Mouse (Mus musculus): ENCODE data around the gene Rps6ka5. TPM values are rescaled to one million over a fixed set of nuclear protein-coding genes. Genes with fewer than 3 reads are reported as not detected.

Rps6ka5 gene
- total RNA-seq, 2 experiments from 2014 or later, result 17.1 to 17.6 TPM

DNA sequence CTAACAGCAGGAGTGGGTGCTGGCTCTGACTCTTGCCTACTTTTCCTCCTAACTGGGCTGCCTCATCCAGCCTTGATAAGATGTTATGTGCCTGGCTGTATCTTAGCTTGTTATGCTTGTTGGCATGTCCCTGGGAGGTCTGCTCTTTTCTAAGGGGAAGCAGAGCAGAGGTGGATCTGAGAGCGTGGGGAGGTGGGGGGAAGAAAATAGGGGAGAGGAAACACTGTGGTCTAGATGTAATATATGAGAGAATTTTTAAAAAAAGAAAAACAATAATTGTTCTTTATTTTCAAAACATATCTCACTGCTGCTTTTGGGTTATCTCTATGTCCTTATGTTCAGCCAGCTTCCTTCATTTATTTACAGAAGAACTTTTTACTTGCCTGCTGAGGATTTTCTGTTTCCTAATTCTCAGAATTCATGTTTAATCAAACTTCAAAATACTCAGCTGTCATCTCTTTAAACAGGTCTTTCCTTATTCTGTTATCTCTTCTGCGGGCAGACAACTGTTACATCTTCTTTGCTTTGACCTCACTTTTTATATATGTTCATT, 56.1 kb downstream of the Rps6ka5 start:
- no peak for DNase-seq (ENCODE audit: low spot score in 2 of 2)

DNA sequence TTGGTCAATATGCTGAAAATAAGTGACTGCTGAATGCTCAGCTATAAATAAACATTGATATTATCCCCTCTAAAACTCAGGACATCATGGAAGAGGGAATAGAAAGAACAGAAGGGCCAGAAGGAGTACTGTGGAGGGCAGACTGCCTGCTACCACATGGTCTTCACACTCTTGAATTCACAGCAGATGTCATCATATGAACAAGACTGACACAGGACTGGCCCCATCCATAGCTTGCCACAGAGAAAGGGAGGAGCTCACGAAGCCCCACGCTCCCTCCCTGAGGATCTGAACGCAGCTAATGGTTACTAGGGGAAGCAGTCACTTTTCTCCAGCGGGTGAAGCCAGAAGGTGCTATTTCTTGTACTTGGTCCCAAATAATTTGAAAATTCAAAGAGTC, 61.5 kb downstream of the Rps6ka5 start:
- DNase-seq (ENCODE audit: low spot score in 2 of 2), result peak in 1 of 2 experiments; percentile 4

DNA sequence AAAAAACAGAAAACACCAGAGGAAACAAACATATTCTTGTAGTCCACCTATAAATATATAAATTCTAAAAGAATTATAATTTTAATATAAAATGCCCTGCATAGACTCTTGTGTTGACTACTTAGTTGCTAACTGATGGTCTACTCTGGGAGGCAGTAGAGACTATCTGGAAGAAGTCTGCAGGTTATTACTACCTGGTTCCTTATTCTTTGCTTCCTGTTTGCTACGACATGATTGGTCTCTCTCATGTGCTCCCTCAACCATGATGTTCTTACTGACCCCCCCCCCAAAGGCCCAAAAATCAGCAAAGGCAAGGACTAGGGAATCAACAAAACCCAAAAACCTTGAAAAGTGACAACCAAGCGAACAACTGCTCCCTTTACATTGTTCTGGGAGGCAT, 66.7 kb downstream of the Rps6ka5 start:
- no peak for DNase-seq (ENCODE audit: low spot score in 2 of 2)

DNA sequence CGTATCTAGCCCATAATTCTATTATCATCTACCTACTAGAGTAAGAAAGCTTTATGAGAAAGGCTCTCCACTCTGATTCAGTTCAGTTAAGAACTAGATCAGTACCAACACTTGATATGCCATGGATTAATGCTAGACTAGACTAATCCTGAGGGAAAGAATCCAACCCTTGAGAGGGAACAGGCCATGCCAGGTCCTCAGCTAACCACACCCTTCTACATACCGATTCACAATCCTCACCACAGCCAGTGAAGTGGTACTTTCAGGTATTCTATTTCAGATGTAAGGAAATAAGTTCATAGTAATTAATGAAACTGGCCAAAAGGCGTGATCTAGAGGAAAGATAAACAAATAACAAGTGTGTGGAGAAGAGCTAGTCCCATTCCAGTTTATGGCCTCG, 70.8 kb downstream of the Rps6ka5 start:
- DNase-seq (ENCODE audit: low spot score in 2 of 2), result no peak

DNA sequence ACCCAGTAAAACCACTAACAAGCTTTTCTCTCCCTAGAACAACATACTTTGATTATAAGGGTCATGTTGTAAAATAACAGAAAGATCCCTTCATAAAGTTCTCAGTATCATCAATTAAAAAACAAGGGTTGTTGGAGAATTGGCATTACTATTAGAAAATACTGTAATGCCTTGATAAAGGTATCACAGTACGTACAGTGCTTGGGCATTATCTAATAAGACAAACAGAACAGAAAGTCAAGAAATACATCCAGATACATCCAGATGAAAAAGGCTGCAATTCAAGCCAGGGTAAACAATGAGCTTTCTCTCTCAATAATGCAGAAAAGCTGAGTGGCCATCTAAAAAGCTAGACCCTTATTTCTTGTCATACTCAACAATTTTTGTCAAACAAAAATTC, 84.8 kb downstream of the Rps6ka5 start:
- DNase-seq (ENCODE audit: low spot score in 2 of 2), result no peak

DNA sequence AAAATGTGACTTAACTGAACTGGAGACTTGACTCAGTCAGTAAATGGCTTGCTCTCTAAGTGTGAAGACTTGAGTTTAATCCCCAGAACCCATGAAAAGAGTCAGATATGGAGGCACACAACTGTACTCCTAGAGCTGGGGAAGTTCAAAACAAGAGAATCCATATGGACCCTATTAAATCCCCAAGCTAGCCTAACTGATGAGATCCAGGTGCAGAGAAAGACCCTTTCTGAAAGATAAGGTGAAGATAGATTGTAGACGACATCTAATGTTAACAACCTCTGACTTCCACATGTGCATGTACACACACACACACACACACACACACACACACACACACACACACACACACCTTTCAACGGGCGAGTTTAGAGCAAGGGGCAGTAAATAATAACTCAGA, 86.1 kb downstream of the Rps6ka5 start:
- no peak for DNase-seq (ENCODE audit: low spot score in 2 of 2)

DNA sequence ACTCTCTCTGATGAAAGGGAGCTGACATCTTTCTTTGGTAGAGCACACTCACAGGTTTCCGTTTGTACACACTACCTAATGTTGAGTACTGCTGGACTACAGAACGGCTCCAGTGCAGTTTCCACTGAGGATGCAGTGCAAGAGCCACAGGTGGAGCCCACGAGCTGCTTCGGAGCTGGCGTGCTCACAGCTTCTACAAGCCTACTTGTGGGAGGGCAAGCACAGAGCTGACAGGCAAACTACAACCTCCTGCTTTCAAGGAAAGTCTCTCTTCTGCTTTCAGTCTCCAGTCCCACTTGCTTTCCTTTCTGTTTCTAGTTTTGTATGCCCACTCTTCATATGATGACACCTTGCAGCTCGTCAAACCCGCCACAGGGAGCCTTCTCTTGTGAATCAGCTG, 87.1 kb downstream of the Rps6ka5 start:
- peak; percentile 15 to 31 for DNase-seq (ENCODE audit: low spot score in 2 of 2)

DNA sequence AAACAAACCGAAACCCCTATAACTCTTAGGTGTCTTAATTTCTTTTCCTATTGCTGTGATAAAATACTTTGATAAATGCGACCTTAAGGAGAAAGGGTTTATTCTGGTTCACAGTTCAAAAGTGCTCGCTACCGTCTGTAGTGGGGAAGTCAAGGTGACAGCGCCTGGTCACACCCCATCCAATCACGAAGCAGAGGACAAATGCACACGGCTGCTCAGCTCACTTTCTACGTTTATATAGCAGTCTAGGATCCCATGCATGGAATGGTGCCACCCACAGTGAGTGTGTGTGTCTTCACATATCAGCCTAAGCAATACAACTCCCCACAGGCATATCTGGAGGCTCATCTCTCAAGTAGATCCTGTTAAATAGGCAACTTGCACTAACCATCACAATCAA, 88.9 kb downstream of the Rps6ka5 start:
- no peak for DNase-seq (ENCODE audit: low spot score in 2 of 2)

DNA sequence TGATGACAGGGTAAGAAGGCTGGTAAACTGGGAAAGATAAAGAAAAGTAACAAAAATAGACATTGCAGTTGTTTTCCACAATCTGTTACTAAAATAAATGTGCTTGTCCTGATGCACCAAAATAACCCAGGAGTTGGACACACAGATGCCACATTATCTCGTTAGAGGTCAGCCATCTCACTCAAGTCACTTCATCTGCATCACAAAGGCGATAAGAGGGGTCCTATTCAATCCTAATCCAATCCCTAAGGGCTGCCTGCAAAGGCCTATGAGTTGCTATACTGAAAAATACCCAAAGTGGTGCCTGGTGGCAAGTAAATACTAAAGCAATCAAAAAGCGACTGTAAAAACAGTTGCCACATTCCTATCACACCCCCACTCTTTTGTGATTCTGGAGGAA, 90.0 kb downstream of the Rps6ka5 start:
- DNase-seq (ENCODE audit: low spot score in 2 of 2), result no peak

DNA sequence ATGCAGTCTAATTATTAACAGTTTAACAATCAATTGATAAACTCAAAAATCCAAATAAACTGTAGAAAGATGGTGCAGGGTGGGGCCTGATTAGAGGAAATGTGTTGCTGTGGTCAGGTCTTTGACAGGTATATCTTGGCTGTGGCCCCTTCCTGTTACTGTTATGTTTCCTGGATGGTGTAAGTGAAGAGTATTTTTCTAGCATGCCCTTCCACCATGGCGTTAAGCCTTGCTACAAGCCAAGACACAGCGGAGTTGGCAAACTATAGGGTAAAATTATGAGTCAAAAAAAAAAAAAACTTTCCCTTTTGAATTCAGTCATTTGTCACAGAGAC, 90.5 kb downstream of the Rps6ka5 start:
- DNase-seq (ENCODE audit: low spot score in 2 of 2), result no peak

DNA sequence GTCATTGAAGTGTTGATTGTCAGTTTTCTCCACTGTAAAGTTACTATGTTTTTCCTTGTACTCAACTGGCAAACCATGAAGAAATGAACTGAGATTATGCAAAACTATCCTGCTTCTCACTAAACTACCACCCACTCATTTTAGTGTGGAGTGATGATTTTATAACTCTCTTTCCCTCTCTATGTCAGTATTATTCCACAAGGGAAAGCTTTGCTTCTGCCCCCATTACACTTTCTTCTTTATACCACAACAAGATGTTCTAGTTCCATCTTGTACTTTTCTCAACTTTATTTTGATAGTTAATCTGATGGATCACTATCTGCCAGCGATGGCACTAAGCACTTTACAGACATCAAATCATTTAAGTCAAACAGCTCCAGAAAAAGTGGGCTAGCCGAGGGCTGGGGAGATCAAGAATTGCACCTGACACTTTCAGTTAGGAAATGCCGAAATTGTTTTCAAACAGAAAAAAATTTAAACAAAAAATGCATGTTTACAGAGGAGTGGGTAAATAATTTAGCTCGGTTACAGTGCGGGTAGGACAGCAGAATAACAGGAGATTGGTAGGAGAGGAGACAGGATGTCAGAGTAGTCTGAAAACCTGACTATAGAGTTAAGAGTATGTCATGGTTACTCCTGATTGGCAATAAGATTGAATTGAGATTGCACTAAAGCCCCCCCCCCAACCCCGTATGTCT, 91.0 kb downstream of the Rps6ka5 start:
- DNase-seq (ENCODE audit: low spot score in 2 of 2), result no peak

DNA sequence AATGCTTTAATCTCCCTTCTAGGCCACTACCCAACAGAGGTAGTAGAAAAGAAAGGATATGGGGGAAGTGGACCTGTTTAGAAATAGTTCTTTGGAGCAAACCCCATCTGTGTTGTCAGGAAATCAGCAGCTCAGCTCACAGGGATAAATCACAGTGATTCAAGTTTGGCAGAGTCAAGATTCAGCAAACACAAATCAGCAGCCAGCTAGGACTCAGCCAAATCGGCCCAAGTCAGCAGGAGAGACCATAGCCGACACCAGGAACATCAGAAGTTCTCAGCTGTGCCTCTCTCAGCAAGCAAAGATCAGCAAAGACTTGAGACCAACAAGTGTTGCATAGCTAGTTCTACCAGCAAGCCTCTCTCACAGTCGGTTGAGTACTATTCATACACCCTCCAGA, 93.6 kb downstream of the Rps6ka5 start:
- no peak for DNase-seq (ENCODE audit: low spot score in 2 of 2)

DNA sequence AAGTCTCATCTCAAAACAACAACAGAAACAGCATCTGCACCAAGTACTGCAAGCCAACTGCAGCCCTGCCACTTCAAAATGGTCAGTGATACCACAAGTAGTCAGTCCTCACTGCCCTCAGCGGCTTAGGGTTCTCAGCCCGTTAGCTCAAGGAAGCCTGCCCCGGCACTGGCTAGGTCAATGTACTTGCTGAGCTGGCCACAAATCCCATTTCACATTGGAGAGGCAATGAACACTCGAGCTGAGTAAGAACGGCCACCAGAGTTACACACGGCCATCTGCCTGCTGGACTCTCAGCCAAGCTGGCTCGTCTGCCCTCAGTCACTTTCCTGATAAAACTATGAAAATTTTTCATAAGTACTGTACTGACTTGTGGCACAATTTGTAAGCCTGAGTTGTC, 95.5 kb downstream of the Rps6ka5 start:
- no peak for DNase-seq (ENCODE audit: low spot score in 2 of 2)

DNA sequence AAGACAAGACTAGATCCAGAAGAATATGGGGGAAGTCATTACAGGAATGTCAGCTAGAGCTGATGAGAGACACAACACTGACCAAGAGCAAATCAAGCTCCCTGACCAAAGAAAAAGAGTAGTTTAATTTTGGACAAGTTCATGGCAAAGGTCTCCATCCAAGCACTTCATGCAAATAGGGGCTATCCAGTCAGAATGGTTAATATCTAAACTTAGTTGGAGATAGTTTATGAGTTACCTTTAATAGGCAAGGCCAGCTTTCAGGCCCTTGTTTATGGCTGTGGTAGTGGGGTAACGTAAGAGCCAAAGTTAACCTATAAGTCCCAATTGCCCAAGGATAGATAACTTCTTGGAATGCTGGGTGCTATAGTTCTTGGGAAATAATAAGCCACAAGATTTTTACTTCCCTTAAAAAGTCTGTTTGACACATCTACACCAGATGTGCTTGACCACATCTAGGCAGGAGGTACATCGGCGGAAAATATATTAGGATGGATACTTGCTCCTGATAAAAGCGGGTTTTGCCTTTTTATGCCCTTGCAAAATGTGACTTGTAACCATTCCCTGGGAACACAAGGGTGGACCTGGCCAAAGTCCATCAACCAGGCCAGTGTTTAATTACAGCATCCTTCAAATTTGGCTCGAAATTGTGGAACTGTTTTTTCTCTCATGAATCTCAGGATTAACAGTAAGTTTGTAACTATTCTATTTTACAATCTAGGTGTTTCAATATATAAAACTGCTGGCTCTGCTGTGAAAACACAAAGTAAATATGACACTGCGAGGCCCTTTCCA, 97.5 kb downstream of the Rps6ka5 start:
- no peak for DNase-seq (ENCODE audit: low spot score in 2 of 2)

DNA sequence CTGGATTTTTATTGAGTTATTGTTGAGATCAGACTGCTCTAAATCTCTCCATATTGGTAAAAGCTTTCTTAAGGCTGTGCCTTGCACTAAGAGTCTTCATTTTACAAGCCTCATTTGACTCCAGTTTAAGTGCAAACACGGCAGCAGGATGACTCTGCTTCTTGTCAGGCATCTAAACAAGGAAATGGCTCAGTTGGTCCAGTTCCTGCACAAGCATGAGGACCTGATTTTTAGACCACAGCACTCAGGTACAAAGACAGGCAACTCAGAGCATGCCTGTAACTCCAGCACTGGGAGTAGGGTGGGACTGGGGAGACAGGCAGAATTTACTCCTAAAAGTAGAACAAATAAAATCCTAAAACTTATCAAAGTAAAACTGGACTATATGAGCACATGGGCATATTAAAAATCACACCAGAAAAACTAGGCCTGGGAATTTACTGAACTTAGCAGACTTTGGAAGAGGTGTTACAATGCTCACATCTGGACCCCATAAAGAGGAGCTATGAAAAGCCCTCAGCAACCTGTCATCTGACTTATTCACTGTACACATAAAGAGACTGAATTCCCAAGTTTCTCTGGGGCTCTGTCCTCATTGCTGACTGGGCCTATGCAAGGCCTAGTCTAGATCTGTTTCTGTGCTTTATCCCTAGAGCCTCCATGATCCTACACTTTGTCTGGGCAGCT, 99.6 kb downstream of the Rps6ka5 start:
- DNase-seq (ENCODE audit: low spot score in 2 of 2), result no peak

DNA sequence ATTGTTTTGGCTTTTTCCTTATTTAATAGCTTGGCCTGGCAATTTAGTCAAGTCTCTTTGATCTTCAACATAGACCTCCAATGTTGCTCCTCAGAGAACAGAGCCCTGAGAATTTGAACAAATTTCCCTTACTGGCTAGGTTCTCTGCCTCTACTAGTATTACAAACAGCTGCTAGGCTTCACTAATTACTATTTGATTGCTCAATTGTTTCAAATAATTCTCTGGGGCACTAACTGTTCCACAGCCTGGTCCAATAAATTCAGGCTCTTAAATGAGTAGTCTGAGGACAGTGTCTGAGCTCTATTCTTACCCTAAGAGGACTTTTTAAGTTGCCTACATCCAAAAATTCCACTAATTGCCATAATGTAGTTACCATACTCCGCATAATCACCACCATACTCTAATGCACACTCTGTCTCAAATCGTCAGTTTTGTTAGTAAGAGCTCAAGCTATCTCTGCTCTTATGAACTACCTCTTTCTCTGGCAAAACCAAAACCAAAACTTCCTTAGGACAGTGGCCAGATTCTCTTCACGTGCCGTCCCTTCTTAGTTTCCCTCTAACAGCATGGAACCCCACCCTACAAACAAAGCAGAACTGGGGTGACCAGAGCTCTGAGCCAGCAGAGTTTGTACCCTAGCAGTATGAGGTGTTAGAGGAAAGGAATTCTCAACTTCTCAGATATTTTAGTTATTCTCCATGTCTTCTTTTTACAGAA, 100.4 kb downstream of the Rps6ka5 start:
- no peak for DNase-seq (ENCODE audit: low spot score in 2 of 2)

DNA sequence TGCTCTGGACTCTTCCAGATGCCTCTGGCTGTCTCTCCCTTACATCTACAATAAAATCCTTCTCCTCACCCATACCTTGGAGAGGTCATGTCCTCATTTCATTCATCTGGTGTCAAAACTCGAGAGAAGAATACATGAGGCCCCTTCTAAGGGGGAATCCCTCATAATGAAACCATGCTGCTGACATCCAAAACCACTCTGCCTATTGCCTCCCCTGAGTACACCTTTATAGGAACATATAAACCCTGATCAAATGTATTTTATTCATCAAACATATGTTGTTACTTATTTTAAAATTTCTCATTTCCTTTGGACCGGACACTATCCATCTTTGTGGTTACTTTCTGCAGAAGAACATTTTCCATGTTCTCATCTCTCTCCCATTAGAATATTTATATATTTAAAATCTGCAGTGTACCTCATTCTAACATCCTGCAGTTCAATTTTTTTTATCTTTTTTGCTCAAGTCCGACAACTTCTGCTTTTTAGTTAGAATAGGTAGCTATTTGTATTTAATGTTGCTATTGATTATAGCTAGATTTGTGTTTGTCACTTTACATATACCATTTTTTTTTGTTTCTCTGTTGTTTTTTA, 101.8 kb downstream of the Rps6ka5 start:
- DNase-seq (ENCODE audit: low spot score in 2 of 2), result no peak

DNA sequence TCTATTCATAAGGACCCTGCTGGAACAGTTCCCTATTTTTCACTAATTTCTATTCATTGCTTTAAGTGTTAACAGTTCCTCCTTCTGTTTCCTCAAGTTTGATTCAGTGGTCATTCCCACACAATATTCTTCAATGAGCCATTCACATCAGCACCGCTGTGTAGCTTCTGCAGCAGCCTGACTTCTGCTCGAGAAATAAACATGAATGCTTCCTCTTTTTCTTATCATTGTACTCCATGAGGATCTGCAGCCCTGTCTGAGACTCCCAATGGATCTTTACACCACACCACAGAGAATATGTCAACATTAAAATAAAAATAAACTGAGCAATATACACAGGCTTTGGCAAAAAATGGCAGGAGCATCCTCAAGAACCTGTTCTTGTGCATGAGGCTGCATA, 111.5 kb downstream of the Rps6ka5 start:
- no peak for DNase-seq (ENCODE audit: low spot score in 2 of 2)

DNA sequence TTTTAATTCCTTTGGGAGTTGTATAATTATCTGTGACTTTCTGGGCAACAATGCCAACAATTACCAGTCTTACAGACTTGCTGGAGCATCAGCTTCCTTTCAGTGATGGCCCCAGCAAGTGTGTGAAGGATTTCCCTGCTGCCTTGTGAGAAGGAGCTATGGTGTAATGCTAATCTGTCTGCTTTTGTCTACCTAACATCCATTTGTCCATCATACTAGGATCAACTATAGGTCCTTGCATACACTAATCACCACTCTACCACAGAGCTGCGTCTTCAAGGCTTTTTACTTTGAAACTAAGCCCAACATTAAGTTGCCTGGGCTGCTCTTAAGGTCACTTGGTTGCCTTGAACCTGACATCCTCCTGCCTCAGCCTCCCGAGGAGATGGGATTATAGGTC, 112.9 kb downstream of the Rps6ka5 start:
- DNase-seq (ENCODE audit: low spot score in 2 of 2), result no peak

DNA sequence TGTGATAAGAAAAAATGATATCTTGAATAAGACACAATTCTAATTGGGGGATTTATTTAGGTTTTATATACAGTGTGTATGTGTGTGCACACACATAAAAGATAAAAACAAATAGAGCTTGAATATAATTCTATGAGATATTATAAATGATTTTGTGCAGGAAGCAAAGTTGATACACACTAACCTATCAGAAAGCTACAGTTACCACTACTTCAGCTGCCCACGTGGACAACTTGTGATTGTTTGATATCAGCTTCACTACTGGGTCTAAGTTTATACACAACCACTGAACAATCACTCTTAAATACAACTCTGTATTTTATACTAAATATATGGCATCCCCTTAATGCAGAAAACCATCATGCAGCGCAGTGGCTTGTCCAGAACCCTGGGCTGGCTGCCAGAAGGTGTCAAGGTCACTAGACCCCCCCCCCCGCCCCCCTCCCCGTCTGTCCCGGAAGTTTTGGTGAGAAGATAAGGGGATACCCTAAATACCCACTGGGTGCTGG, 113.5 kb downstream of the Rps6ka5 start:
- DNase-seq (ENCODE audit: low spot score in 2 of 2), result no peak

DNA sequence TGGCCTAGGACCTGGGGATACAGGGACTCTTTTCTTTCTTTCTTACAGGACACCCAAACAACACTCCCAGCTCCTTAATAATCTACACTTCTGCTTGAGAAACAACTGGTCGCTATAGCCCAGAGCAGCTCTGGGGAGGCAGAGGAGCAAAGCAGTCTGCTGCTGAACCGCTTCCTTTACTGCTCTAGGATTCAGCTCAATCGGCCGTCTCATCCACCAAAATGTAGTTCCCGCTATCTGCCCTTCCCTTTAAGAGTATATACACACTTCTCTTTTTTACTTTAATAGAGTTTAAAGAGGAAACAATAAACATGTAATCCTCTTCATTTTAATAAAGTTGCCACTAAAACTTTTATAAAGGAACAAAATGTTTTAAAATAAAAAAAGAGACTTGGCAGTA, 117.0 kb downstream of the Rps6ka5 start:
- no peak for DNase-seq (ENCODE audit: low spot score in 2 of 2)

Data from layer of hippocampus, postnatal 14 days (tissue).